Mouse (Mus musculus) midbrain, embryonic 10.5 days (tissue): Measurements from ENCODE around the gene Otogl. TPM values are rescaled to one million over a fixed set of nuclear protein-coding genes. Genes with fewer than 3 reads are reported as not detected.

Source experiments
- DNase-seq: peaks from one replicate; pipeline ENCODE4 v3.0.0-alpha.2; 2017; ENCODE audit warnings: low spot score
- H3K27ac ChIP-seq: fragments of 300-500 bp; sonication (generic); replicated peaks from 2 replicates; pipeline ENCODE4 v1.5.1; 2016; ENCODE audit warnings: mild to moderate bottlenecking
- H3K27me3 ChIP-seq: fragments of 300-500 bp; sonication (generic); 2 replicates; pipeline ENCODE4 v1.6.1; 2016; ENCODE audit warnings: low read depth, mild to moderate bottlenecking; ENCODE audit not compliant: poor library complexity, severe bottlenecking
- H3K36me3 ChIP-seq: fragments of 300-500 bp; sonication (generic); 2 replicates; pipeline ENCODE4 v1.6.1; 2016; ENCODE audit warnings: mild to moderate bottlenecking, moderate library complexity
- H3K4me1 ChIP-seq: fragments of 300-500 bp; sonication (generic); 2 replicates; pipeline ENCODE4 v1.6.1; 2016
- H3K4me3 ChIP-seq: fragments of 300-500 bp; sonication (generic); 2 replicates; pipeline ENCODE4 v1.5.1; 2016; ENCODE audit warnings: mild to moderate bottlenecking, moderate library complexity
- H3K9me3 ChIP-seq: fragments of 300-500 bp; sonication (generic); replicated peaks from 2 replicates; pipeline ENCODE4 v1.6.1; 2016; ENCODE audit warnings: mild to moderate bottlenecking
- WGBS: fragments of 180-500 bp; shearing (Covaris S2); methylation state at CpG from one replicate; pipeline ENCODE4 v1.1.7; 2016; 5-methylcytosine and 5-hydroxymethylcytosine counted together
- polyA plus RNA-seq: library from polyadenylated mRNA; unstranded; fragments of >200 nt; fragmentation: Nextera tagmentation; extraction: Ambion mirVana; gene quantifications from 2 replicates; pipeline ENCODE4 v1.2.1, GENCODE M21; 2016

Gene Otogl
- polyA plus RNA-seq, 1 experiment from 2014 or later, result not detected

GRCm38 (mm10) chr10:107759624-107760023 lies 152.3 kb downstream of the Otogl start:
- Histone ChIP-seq H3K27me3 (no peaks in the 10 kb centered on the region), H3K9me3 (no peaks in the 10 kb centered on the region), H3K36me3 (no peaks in the 10 kb centered on the region), H3K27ac (no peak overlapping the region), H3K4me3 (no peak overlapping the region), H3K4me1 (no peaks in the 10 kb centered on the region)
- no peak for DNase-seq
- 83% methylated on average over 1 of the region's 1 CpGs for WGBS

GRCm38 (mm10) chr10:107753471-107753870 lies 158.5 kb downstream of the Otogl start:
- Histone ChIP-seq H3K4me1 (peaks cover 15% of the 10 kb centered on the region), H3K36me3 (no peaks in the 10 kb centered on the region), H3K27ac (no peak overlapping the region), H3K27me3 (no peaks in the 10 kb centered on the region), H3K9me3 (no peaks in the 10 kb centered on the region), H3K4me3 (no peak overlapping the region)
- no peak for DNase-seq
- 88% methylated on average over 3 of the region's 3 CpGs for whole genome bisulfite sequencing

- DNase-seq, result peak; percentile 53
- WGBS, result 31% methylated on average over 15 of the region's 15 CpGs
- Histone ChIP-seq H3K36me3 (no peaks in the 10 kb centered on the region), H3K9me3 (no peaks in the 10 kb centered on the region), H3K4me3 (peak overlapping the region; percentile 42), H3K27me3 (no peaks in the 10 kb centered on the region), H3K27ac (peak overlapping the region; percentile 73), H3K4me1 (peaks cover 15% of the 10 kb centered on the region)
Observed at GRCm38 (mm10) chr10:107752351-107753143, 159.4 kb downstream of the Otogl start.

- Histone ChIP-seq H3K4me3 (peak overlapping the region; percentile 42), H3K36me3 (no peaks in the 10 kb centered on the region), H3K4me1 (peaks cover 15% of the 10 kb centered on the region), H3K9me3 (no peaks in the 10 kb centered on the region), H3K27ac (peak overlapping the region; percentile 73), H3K27me3 (no peaks in the 10 kb centered on the region)
- WGBS, result 33% methylated on average over 6 of the region's 6 CpGs
- no peak for DNase-seq
Observed at GRCm38 (mm10) chr10:107751944-107752343, 160.0 kb downstream of the Otogl start.

- peaks cover 10% of the 10 kb centered on the region for H3K4me1 ChIP-seq
- 26% methylated on average over 5 of the region's 5 CpGs for WGBS
- H3K27ac ChIP-seq, result no peak overlapping the region
- no peak overlapping the region for H3K4me3 ChIP-seq
- H3K27me3 ChIP-seq, result no peaks in the 10 kb centered on the region
- no peaks in the 10 kb centered on the region for H3K9me3 ChIP-seq
- H3K36me3 ChIP-seq, result no peaks in the 10 kb centered on the region
- DNase-seq, result no peak
Observed at GRCm38 (mm10) chr10:107747566-107747965, 164.4 kb downstream of the Otogl start.

GRCm38 (mm10) chr10:107746717-107747116 lies 165.2 kb downstream of the Otogl start:
- Histone ChIP-seq H3K27me3 (no peaks in the 10 kb centered on the region), H3K9me3 (no peaks in the 10 kb centered on the region), H3K4me1 (peaks cover 1% of the 10 kb centered on the region), H3K27ac (no peak overlapping the region), H3K4me3 (no peak overlapping the region), H3K36me3 (no peaks in the 10 kb centered on the region)
- DNase-seq, result no peak
- 42% methylated on average over 9 of the region's 9 CpGs for WGBS

GRCm38 (mm10) chr10:107739815-107740214 lies 172.1 kb downstream of the Otogl start:
- no peaks in the 10 kb centered on the region for H3K4me1 ChIP-seq
- H3K9me3 ChIP-seq, result no peaks in the 10 kb centered on the region
- H3K27ac ChIP-seq, result no peak overlapping the region
- H3K36me3 ChIP-seq, result no peaks in the 10 kb centered on the region
- no peaks in the 10 kb centered on the region for H3K27me3 ChIP-seq
- no peak overlapping the region for H3K4me3 ChIP-seq
- 92% methylated on average over 5 of the region's 5 CpGs for WGBS
- DNase-seq, result no peak

- WGBS, result 87% methylated on average over 6 of the region's 6 CpGs
- DNase-seq, result no peak
- H3K4me3 ChIP-seq, result no peak overlapping the region
- H3K9me3 ChIP-seq, result no peaks in the 10 kb centered on the region
- peaks cover 6% of the 10 kb centered on the region for H3K4me1 ChIP-seq
- H3K27ac ChIP-seq, result no peak overlapping the region
- H3K27me3 ChIP-seq, result no peaks in the 10 kb centered on the region
- no peaks in the 10 kb centered on the region for H3K36me3 ChIP-seq
Observed at GRCm38 (mm10) chr10:107737743-107738142, 174.2 kb downstream of the Otogl start.

GRCm38 (mm10) chr10:107735448-107735847 lies 176.5 kb downstream of the Otogl start:
- Histone ChIP-seq H3K27ac (no peak overlapping the region), H3K9me3 (no peaks in the 10 kb centered on the region), H3K4me3 (no peak overlapping the region), H3K4me1 (peaks cover 6% of the 10 kb centered on the region), H3K27me3 (no peaks in the 10 kb centered on the region), H3K36me3 (no peaks in the 10 kb centered on the region)
- 88% methylated on average over 7 of the region's 7 CpGs for WGBS
- no peak for DNase-seq

- no peak for DNase-seq
- H3K27ac ChIP-seq, result no peak overlapping the region
- peaks cover 6% of the 10 kb centered on the region for H3K4me1 ChIP-seq
- no peak overlapping the region for H3K4me3 ChIP-seq
- no peaks in the 10 kb centered on the region for H3K36me3 ChIP-seq
- H3K27me3 ChIP-seq, result no peaks in the 10 kb centered on the region
- H3K9me3 ChIP-seq, result no peaks in the 10 kb centered on the region
Observed at GRCm38 (mm10) chr10:107734327-107734726, 177.6 kb downstream of the Otogl start.

GRCm38 (mm10) chr10:107725631-107726030 lies 186.3 kb downstream of the Otogl start:
- H3K4me1 ChIP-seq, result no peaks in the 10 kb centered on the region
- H3K27ac ChIP-seq, result no peak overlapping the region
- H3K9me3 ChIP-seq, result no peaks in the 10 kb centered on the region
- DNase-seq, result no peak
- no peak overlapping the region for H3K4me3 ChIP-seq
- H3K27me3 ChIP-seq, result no peaks in the 10 kb centered on the region
- 84% methylated on average over 7 of the region's 7 CpGs for WGBS
- no peaks in the 10 kb centered on the region for H3K36me3 ChIP-seq

- Histone ChIP-seq H3K4me3 (no peak within 1 kb of the TSS), H3K4me1 (no peaks in the 10 kb centered on the region), H3K27ac (no peak within 1 kb of the TSS), H3K27me3 (no peaks in the 10 kb centered on the region), H3K9me3 (no peaks in the 10 kb centered on the region), H3K36me3 (no peaks in the 10 kb centered on the region)
- DNase-seq, result no peak
- WGBS, result 76% methylated on average over 1 of the region's 1 CpGs
Observed at GRCm38 (mm10) chr10:107719806-107720205, 192.1 kb downstream of the Otogl start, which contains the start of gene Ptprq. Ptprq (minus strand) TSS chr10:107720051.
